Mouse (Mus musculus): ENCODE results near the gene Espn.

- TF ChIP-seq POLR2A (IDR thresholded peaks at IDR 0.05; ENCODE audit: control insufficient read depth, low read depth, low read length) (no peak), CTCF (IDR thresholded peaks at IDR 0.05; ENCODE audit: control insufficient read depth, insufficient read depth, insufficient replicate concordance, low read depth, low read length) (no peak)
Measured at GRCm38 (mm10) chr4:152162748-152163147, 10.6 kb upstream of the Espn start.
